Mouse (Mus musculus): ENCODE measurements around the gene Tlx2.

DNA sequence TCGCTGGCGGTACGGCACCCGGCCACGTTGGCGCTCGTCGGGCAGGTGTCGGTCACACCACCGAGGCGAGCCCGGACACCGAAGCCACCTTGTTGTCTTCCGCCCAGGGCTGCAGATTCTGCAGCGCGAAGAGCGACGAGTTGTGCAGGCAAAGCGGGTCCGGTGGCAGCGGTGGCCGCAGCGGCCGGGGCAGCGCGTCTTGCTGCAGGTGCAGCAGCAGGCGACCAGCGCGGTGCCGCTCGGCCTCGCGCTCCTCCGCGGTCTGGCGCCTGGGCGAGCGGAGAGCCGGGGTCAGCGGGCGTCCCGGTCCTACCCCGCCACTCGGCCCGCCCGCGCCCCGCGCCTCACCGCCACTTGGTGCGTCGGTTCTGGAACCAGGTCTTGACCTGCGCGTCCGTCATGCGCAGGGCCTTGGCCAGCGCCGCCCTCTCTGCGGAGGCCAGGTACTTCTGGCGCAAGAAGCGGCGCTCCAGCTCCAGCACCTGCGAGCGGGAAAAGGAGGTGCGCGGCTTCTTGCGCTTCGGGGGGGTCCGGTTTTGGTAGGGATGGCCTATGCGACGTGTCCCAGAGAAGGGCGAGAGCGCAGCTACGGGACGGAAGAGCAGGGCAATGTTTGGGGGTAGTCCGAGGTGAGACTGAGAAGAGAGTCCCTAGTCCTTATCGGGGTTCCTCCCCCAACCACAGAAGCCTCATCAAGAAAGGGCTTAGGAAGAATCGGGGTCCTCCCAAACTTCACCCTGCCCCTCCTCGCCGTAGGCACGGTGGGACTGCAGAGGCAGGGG, 1.2 kb downstream of the Tlx2 start:
- TF ChIP-seq CTCF (IDR thresholded peaks at IDR 0.05) (no peak), EP300 (IDR thresholded peaks at IDR 0.05) (no peak)

Data from lung, postnatal 0 days (tissue).